Mouse (Mus musculus): ENCODE data around the gene AB124611. TPM values are rescaled to one million over a fixed set of nuclear protein-coding genes. Genes with fewer than 3 reads are reported as not detected.
"Not testable (repeated sequence)": the region's sequence is repeated elsewhere in the genome, so short reads cannot be mapped to it uniquely, and the experiment has no call there.

AB124611 gene
- polyA plus RNA-seq, 1 experiment from 2014 or later, result 13.6 TPM

DNA sequence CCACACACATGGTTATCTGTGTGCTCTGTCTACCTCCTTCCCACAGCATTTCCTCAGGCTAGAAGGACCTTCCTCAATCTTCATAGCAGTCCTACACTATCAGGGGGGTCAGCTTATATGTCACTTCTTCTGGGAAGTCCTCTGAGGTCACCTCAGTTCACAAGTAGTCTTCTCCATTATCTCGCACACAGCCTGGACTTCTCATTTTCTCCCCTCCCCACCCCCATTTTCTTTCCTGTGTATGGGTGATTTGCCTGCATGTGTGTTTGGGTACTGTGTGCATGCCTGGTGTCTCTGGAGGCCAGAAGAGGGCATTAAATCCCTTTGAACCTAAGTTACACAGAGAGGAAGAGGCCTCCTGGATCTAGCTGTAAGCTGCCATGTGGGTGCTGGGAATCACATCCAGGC, 1.9 kb downstream of the AB124611 start:
- ATAC-seq, result peak; percentile 49
- H3K27ac ChIP-seq (ENCODE audit: low read depth), result no peak overlapping the region
- H3K4me2 ChIP-seq (ENCODE audit: low read depth, low read length), result peak overlapping the region; percentile 50

GRCm38 (mm10) chr9:21536501-21536900, 10.5 kb downstream of the AB124611 start:
- H3K9ac ChIP-seq (replicated peaks), result no peak overlapping the region
- 78% methylated on average over 14 of the region's 14 CpGs for WGBS (ENCODE audit: insufficient replicate concordance)
- H3K36me3 ChIP-seq (replicated peaks; ENCODE audit: insufficient read depth, low read length), result no peaks in the 10 kb centered on the region; the same call in 1 of the 2 replicates
- no peak overlapping the region for H3K4me2 ChIP-seq (ENCODE audit: low read depth, low read length)
- H3K27me3 ChIP-seq (ENCODE audit: insufficient read depth, low read length), result no peaks in the 10 kb centered on the region
- H3K27ac ChIP-seq (ENCODE audit: low read depth), result no peak overlapping the region
- TF ChIP-seq CTCF (IDR thresholded peaks at IDR 0.05; ENCODE audit: low read depth) (no peak), EP300 (IDR thresholded peaks at IDR 0.05; ENCODE audit: low read depth) (no peak)
- peak; percentile 22; the same call in 1 of the 2 replicates for ATAC-seq
- H3K4me3 ChIP-seq (ENCODE audit: low read depth, low read length), result no peak overlapping the region
- DNase-seq, result no peak
- peaks cover 6% of the 10 kb centered on the region for H3K4me1 ChIP-seq (ENCODE audit: insufficient read depth)
- no peaks in the 10 kb centered on the region for H3K9me3 ChIP-seq (ENCODE audit: low read length)

More for the DNA sequence above, 1.9 kb downstream of the AB124611 start:
- Histone ChIP-seq H3K36me3 (replicated peaks; ENCODE audit: insufficient read depth, low read length) (peaks cover 2% of the 10 kb centered on the region; the same call in 1 of the 2 replicates), H3K4me1 (ENCODE audit: insufficient read depth) (peaks cover 11% of the 10 kb centered on the region; the same call in 1 of the 2 replicates), H3K27me3 (ENCODE audit: insufficient read depth, low read length) (no peaks in the 10 kb centered on the region), H3K4me3 (ENCODE audit: low read depth, low read length) (no peak overlapping the region), H3K9me3 (ENCODE audit: low read length) (no peaks in the 10 kb centered on the region), H3K9ac (replicated peaks) (no peak overlapping the region)
- no peak for DNase-seq
- TF ChIP-seq CTCF (IDR thresholded peaks at IDR 0.05; ENCODE audit: low read depth), result peak; percentile 14; the same call in 1 of the 2 replicates
- TF ChIP-seq EP300 (IDR thresholded peaks at IDR 0.05; ENCODE audit: low read depth), result no peak
- WGBS (ENCODE audit: insufficient replicate concordance), result 32% methylated on average over 1 of the region's 1 CpGs

- Histone ChIP-seq H3K4me2 (ENCODE audit: low read depth, low read length) (no peak overlapping the region), H3K9ac (replicated peaks) (0 out of 2 replicates have a peak overlapping the region, but pooled peaks have one; percentile 11), H3K36me3 (replicated peaks; ENCODE audit: insufficient read depth, low read length) (no peaks in the 10 kb centered on the region; the same call in 1 of the 2 replicates), H3K27me3 (ENCODE audit: insufficient read depth, low read length) (no peaks in the 10 kb centered on the region), H3K4me3 (ENCODE audit: low read depth, low read length) (no peak overlapping the region), H3K27ac (ENCODE audit: low read depth) (no peak overlapping the region), H3K4me1 (ENCODE audit: insufficient read depth) (peaks cover 6% of the 10 kb centered on the region), H3K9me3 (ENCODE audit: low read length) (no peaks in the 10 kb centered on the region)
- DNase-seq (no peak), ATAC-seq (no peak)
- TF ChIP-seq CTCF (IDR thresholded peaks at IDR 0.05; ENCODE audit: low read depth) (no peak), EP300 (IDR thresholded peaks at IDR 0.05; ENCODE audit: low read depth) (no peak)
- WGBS (ENCODE audit: insufficient replicate concordance), result 64% methylated on average over 4 of the region's 4 CpGs
Observed at GRCm38 (mm10) chr9:21537009-21537408, 11.0 kb downstream of the AB124611 start.

DNA sequence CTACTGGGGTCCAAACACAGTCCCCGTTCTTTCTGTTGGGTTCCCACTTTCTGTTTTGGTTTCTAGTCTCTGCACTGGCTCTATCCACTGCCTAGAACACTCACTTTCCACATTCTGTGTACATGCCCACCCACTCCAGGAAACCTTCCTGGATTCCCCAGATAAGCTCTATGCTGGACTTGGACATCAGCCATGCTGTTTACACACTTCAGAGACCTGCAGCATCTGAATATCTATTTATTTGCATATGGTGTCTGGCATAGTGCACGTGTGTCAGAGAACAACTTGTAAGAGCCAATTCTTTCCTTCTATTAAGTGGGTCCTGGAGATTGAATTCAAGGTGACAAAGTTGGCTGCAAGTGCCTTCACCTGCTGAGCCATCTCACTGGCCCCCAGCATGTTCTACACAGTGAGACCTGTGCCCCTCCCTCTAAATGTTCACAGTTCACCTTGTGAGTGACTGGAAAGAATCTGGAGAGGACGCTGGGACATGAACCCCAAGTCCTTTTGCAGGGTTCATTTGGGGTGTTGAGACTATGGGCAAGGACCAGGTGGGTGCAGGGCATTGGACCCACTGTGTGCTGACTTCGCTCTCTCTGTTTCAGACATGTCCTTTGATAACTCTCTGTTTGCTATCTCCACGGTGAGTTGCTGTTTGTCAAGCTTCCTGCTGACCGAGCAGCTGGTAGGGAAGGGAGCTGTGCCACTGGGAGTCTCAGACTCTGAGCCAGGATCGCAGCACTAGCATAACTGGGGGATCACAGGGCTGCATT, 14.2 kb downstream of the AB124611 start:
- TF ChIP-seq EP300 (IDR thresholded peaks at IDR 0.05; ENCODE audit: low read depth), result no peak
- TF ChIP-seq CTCF (IDR thresholded peaks at IDR 0.05; ENCODE audit: low read depth), result no peak
- peak; percentile 16 for DNase-seq

GRCm38 (mm10) chr9:21542001-21542400, 16.0 kb downstream of the AB124611 start:
- DNase-seq; H3K27me3 ChIP-seq (ENCODE audit: insufficient read depth, low read length); H3K9ac ChIP-seq (replicated peaks); H3K27ac ChIP-seq (ENCODE audit: low read depth); H3K4me3 ChIP-seq (ENCODE audit: low read depth, low read length); ATAC-seq; H3K9me3 ChIP-seq (ENCODE audit: low read length); H3K4me2 ChIP-seq (ENCODE audit: low read depth, low read length); H3K36me3 ChIP-seq (replicated peaks; ENCODE audit: insufficient read depth, low read length): not testable (repeated sequence)
- WGBS (ENCODE audit: insufficient replicate concordance), result 87% methylated on average over 2 of the region's 2 CpGs
- peaks cover 15% of the 10 kb centered on the region for H3K4me1 ChIP-seq (ENCODE audit: insufficient read depth)

More for the DNA sequence above, 14.2 kb downstream of the AB124611 start:
- peak; percentile 51; the same call in 1 of the 2 replicates for ATAC-seq
- 47% methylated on average over 7 of the region's 7 CpGs for WGBS (ENCODE audit: insufficient replicate concordance)
- H3K9ac ChIP-seq (replicated peaks), result no peak overlapping the region
- H3K4me3 ChIP-seq (ENCODE audit: low read depth, low read length), result no peak overlapping the region
- no peaks in the 10 kb centered on the region for H3K9me3 ChIP-seq (ENCODE audit: low read length)
- no peak overlapping the region for H3K27ac ChIP-seq (ENCODE audit: low read depth)
- H3K4me1 ChIP-seq (ENCODE audit: insufficient read depth), result peaks cover 8% of the 10 kb centered on the region
- H3K4me2 ChIP-seq (ENCODE audit: low read depth, low read length), result peak overlapping the region; percentile 27; the same call in 1 of the 2 replicates
- no peaks in the 10 kb centered on the region; the same call in 1 of the 2 replicates for H3K36me3 ChIP-seq (replicated peaks; ENCODE audit: insufficient read depth, low read length)
- H3K27me3 ChIP-seq (ENCODE audit: insufficient read depth, low read length), result no peaks in the 10 kb centered on the region

- WGBS (ENCODE audit: insufficient replicate concordance), result 21% methylated on average over 9 of the region's 9 CpGs
- peaks cover 7% of the 10 kb centered on the region for H3K36me3 ChIP-seq (replicated peaks; ENCODE audit: insufficient read depth, low read length)
- peak overlapping the region; percentile 80 for H3K27ac ChIP-seq (ENCODE audit: low read depth)
- DNase-seq (no peak), ATAC-seq (peak; percentile 55)
- H3K9ac ChIP-seq (replicated peaks), result peak overlapping the region; percentile 57
- peak overlapping the region; percentile 88 for H3K4me2 ChIP-seq (ENCODE audit: low read depth, low read length)
- TF ChIP-seq CTCF (IDR thresholded peaks at IDR 0.05; ENCODE audit: low read depth), result no peak
- TF ChIP-seq EP300 (IDR thresholded peaks at IDR 0.05; ENCODE audit: low read depth), result no peak
- H3K9me3 ChIP-seq (ENCODE audit: low read length), result no peaks in the 10 kb centered on the region
- H3K4me1 ChIP-seq (ENCODE audit: insufficient read depth), result peaks cover 27% of the 10 kb centered on the region
- H3K4me3 ChIP-seq (ENCODE audit: low read depth, low read length), result peak overlapping the region; percentile 65
- no peaks in the 10 kb centered on the region for H3K27me3 ChIP-seq (ENCODE audit: insufficient read depth, low read length)
Observed at GRCm38 (mm10) chr9:21545351-21545915, 19.5 kb downstream of the AB124611 start.
